Mouse (Mus musculus) G1E (cell line): ENCODE data around the gene Slc22a12.

Source experiments
- CTCF ChIP-seq: IDR thresholded peaks from 2 replicates; pipeline ENCODE4 v1.5.1; 2012; ENCODE audit warnings: low read depth, low read length, inconsistent platforms, mixed read lengths
- GATA1 ChIP-seq: IDR thresholded peaks from 2 replicates; pipeline ENCODE4 v1.6.1; 2012; ENCODE audit warnings: borderline replicate concordance, low read length, inconsistent platforms, mixed read lengths
- POLR2AphosphoS5 ChIP-seq: IDR thresholded peaks from 2 replicates; pipeline ENCODE4 v1.6.1; 2012; ENCODE audit warnings: low read depth, low read length, inconsistent platforms; ENCODE audit not compliant: insufficient replicate concordance
- TAL1 ChIP-seq: conservative IDR thresholded peaks from 2 replicates; pipeline ENCODE4 v1.6.1; 2012; ENCODE audit warnings: low read depth, low read length, inconsistent platforms, mixed read lengths

- TF ChIP-seq GATA1, result no peak
- no peak for TF ChIP-seq POLR2AphosphoS5
- TF ChIP-seq CTCF, result no peak
- no peak for TF ChIP-seq TAL1
Observed at GRCm38 (mm10) chr19:6529265-6529985, 13.4 kb downstream of the Slc22a12 start.
